Mouse (Mus musculus) heart, embryonic 13.5 days (tissue): ENCODE measurements around the gene 1300017J02Rik. TPM values are rescaled to one million over a fixed set of nuclear protein-coding genes. Genes with fewer than 3 reads are reported as not detected.
A peak's percentile ranks its signal among the peaks of the same experiment; 100 is the strongest.

Source experiments
- ATAC-seq: fragments of 200-750 bp; cut with Nextera tagmentation; 2 replicates; pipeline ENCODE4 v1.8.0; 2017; ENCODE audit warnings: moderate TSS enrichment; ENCODE audit not compliant: insufficient number of reproducible peaks, low FRiP score, low TSS enrichment; ENCODE audit errors: extremely low read depth
- H3K27ac ChIP-seq: fragments of 300-500 bp; sonication (generic); replicated peaks from 2 replicates; pipeline ENCODE4 v1.5.1; 2015; ENCODE audit warnings: moderate library complexity, mild to moderate bottlenecking, inconsistent platforms
- H3K27me3 ChIP-seq: fragments of 300-500 bp; sonication (generic); replicated peaks from 2 replicates; pipeline ENCODE4 v1.6.1; 2015; ENCODE audit warnings: mild to moderate bottlenecking, inconsistent platforms
- H3K36me3 ChIP-seq: fragments of 300-500 bp; sonication (generic); 2 replicates; pipeline ENCODE4 v1.6.1; 2015; ENCODE audit warnings: mild to moderate bottlenecking, inconsistent platforms
- H3K4me1 ChIP-seq: fragments of 300-500 bp; sonication (generic); 2 replicates; pipeline ENCODE4 v1.6.1; 2015; ENCODE audit warnings: inconsistent platforms
- H3K4me2 ChIP-seq: fragments of 300-500 bp; sonication (generic); 2 replicates; pipeline ENCODE4 v1.6.1; 2015; ENCODE audit warnings: inconsistent platforms, mild to moderate bottlenecking, moderate library complexity
- H3K4me3 ChIP-seq: fragments of 300-500 bp; sonication (generic); 2 replicates; pipeline ENCODE4 v1.5.1; 2015; ENCODE audit warnings: moderate library complexity, mild to moderate bottlenecking, inconsistent platforms
- H3K9ac ChIP-seq: fragments of 300-500 bp; sonication (generic); 2 replicates; pipeline ENCODE4 v1.6.1; 2015; ENCODE audit warnings: inconsistent platforms, mild to moderate bottlenecking, moderate library complexity
- H3K9me3 ChIP-seq: fragments of 300-500 bp; sonication (generic); 2 replicates; pipeline ENCODE4 v1.6.1; 2016; ENCODE audit warnings: inconsistent platforms
- WGBS: fragments of 180-500 bp; shearing (Covaris S2); methylation state at CpG from one replicate; pipeline ENCODE4 v1.1.7; 2015; ENCODE audit warnings: mixed read lengths; 5-methylcytosine and 5-hydroxymethylcytosine counted together
- polyA plus RNA-seq: library from polyadenylated mRNA; unstranded; fragments of >200 nt; fragmentation: Nextera tagmentation; extraction: Ambion mirVana; gene quantifications from 2 replicates; pipeline ENCODE4 v1.2.1, GENCODE M21; 2015

The 1300017J02Rik gene
- polyA plus RNA-seq, 1 experiment from 2014 or later, result 3.5 TPM

GRCm38 (mm10) chr9:103232232-103233005 is 72.5 kb downstream of the 1300017J02Rik start:
- H3K36me3 ChIP-seq, result no peaks in the 10 kb centered on the region
- no peak for ATAC-seq
- no peak overlapping the region for H3K4me2 ChIP-seq
- H3K27ac ChIP-seq, result no peak overlapping the region
- H3K27me3 ChIP-seq, result peaks cover 6% of the 10 kb centered on the region; the same call in 1 of the 2 replicates
- H3K4me1 ChIP-seq, result peaks cover 13% of the 10 kb centered on the region
- no peak overlapping the region for H3K9ac ChIP-seq
- WGBS, result 86% methylated on average over 7 of the region's 7 CpGs
- H3K4me3 ChIP-seq, result no peak overlapping the region
- no peaks in the 10 kb centered on the region for H3K9me3 ChIP-seq

GRCm38 (mm10) chr9:103230151-103230951 is 74.5 kb downstream of the 1300017J02Rik start, which contains the start of the genes Gm20425 and Trf:
Gene Gm20425 (minus strand): TSS chr9:103230307.
Gene Trf (minus strand): TSS chr9:103230444.
- peaks cover 6% of the 10 kb centered on the region; the same call in 1 of the 2 replicates for H3K27me3 ChIP-seq
- ATAC-seq, result peak; percentile 19; the same call in 1 of the 2 replicates
- H3K36me3 ChIP-seq, result no peaks in the 10 kb centered on the region
- H3K9me3 ChIP-seq, result no peaks in the 10 kb centered on the region
- peak within 1 kb of the TSS; percentile 63 for H3K27ac ChIP-seq
- peaks cover 13% of the 10 kb centered on the region for H3K4me1 ChIP-seq
- peak within 1 kb of the TSS; percentile 70 for H3K9ac ChIP-seq
- 38% methylated on average over 29 of the region's 29 CpGs for WGBS
- peak within 1 kb of the TSS; percentile 60 for H3K4me2 ChIP-seq
- H3K4me3 ChIP-seq, result peak within 1 kb of the TSS; percentile 35

DNA sequence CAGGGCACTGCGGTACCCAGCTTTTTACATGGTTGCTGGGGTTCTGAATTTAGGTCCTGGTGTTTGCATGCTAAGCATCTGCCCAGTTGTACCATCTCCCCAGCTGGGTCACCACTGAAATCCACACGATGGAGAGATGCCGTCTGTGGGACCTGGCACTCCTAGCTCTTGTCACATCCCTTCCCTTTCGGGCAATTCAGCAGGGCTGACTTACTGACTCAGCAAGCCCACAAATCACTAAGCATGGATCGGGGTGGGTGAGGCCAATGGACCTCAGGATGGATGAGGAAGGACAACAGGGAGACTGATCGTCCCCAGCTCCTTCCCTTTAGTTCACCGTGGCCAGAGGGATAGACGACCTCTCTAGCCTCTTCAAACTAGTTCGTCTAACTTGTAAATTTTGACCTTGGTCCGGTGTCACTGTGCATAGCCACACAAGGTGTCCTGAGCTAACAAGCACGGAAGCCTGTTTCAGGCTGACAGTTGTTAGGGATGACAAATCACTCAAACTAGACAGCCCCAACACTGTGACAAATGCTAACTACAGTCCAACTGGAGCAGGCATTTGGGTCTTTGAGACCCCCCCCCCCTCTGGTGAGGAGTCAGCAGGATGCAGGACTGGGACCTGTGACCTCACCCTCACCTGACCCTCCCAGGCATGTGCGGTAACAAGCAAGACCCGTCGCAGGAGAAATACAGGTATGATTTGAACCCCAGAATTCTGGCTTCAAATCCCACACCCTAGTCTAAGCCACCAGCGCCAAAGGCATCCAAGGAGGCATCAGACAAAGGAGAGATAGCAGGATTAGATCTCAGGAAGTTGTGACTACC is 75.6 kb downstream of the 1300017J02Rik start:
- Histone ChIP-seq H3K4me1 (peaks cover 13% of the 10 kb centered on the region), H3K27ac (no peak overlapping the region), H3K27me3 (peaks cover 6% of the 10 kb centered on the region; the same call in 1 of the 2 replicates), H3K4me2 (peak overlapping the region; percentile 60), H3K9me3 (no peaks in the 10 kb centered on the region), H3K36me3 (no peaks in the 10 kb centered on the region), H3K9ac (no peak overlapping the region), H3K4me3 (peak overlapping the region; percentile 35; the same call in 1 of the 2 replicates)
- 77% methylated on average over 15 of the region's 15 CpGs for WGBS
- ATAC-seq, result no peak

- no peak overlapping the region for H3K4me2 ChIP-seq
- WGBS, result 78% methylated on average over 13 of the region's 13 CpGs
Measured at GRCm38 (mm10) chr9:103228370-103229003, 76.4 kb downstream of the 1300017J02Rik start.

DNA sequence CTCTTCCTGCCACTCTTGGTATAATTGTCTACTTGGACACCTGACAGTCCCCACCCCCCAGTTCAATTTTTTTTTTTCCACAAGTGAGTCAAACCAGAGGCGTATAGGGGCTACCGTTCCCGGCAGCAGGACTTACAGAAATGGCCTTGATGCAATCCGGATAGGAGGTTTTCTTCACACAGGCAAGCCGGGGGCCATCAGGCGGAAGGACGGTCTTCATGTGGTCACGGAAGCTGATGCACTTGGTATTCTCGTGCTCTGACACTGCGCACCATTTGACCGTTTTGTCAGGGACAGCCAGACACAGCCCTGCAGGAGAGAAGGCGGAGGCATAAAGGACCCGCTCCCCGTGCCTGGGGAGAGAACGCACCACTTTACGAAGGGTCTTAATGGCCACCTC is 77.1 kb downstream of the 1300017J02Rik start:
- H3K9ac ChIP-seq, result no peak overlapping the region
- H3K27ac ChIP-seq, result no peak overlapping the region
- no peaks in the 10 kb centered on the region for H3K36me3 ChIP-seq
- H3K9me3 ChIP-seq, result no peaks in the 10 kb centered on the region
- WGBS, result 88% methylated on average over 16 of the region's 16 CpGs
- no peak overlapping the region for H3K4me2 ChIP-seq
- peaks cover 6% of the 10 kb centered on the region; the same call in 1 of the 2 replicates for H3K27me3 ChIP-seq
- H3K4me1 ChIP-seq, result peaks cover 13% of the 10 kb centered on the region
- no peak overlapping the region for H3K4me3 ChIP-seq
- ATAC-seq, result no peak

More at GRCm38 (mm10) chr9:103228370-103229003, 76.4 kb downstream of the 1300017J02Rik start:
- H3K9me3 ChIP-seq, result no peaks in the 10 kb centered on the region
- no peak for ATAC-seq
- no peaks in the 10 kb centered on the region for H3K36me3 ChIP-seq
- H3K4me3 ChIP-seq, result no peak overlapping the region
- H3K4me1 ChIP-seq, result peaks cover 13% of the 10 kb centered on the region
- no peak overlapping the region for H3K27ac ChIP-seq
- no peak overlapping the region for H3K9ac ChIP-seq
- peaks cover 6% of the 10 kb centered on the region; the same call in 1 of the 2 replicates for H3K27me3 ChIP-seq

GRCm38 (mm10) chr9:103226806-103227205 is 78.1 kb downstream of the 1300017J02Rik start:
- 84% methylated on average over 15 of the region's 15 CpGs for WGBS
- no peak overlapping the region for H3K9ac ChIP-seq
- no peaks in the 10 kb centered on the region for H3K36me3 ChIP-seq
- H3K27me3 ChIP-seq, result peaks cover 6% of the 10 kb centered on the region; the same call in 1 of the 2 replicates
- no peak overlapping the region for H3K27ac ChIP-seq
- H3K4me3 ChIP-seq, result no peak overlapping the region
- H3K4me1 ChIP-seq, result peaks cover 13% of the 10 kb centered on the region
- H3K4me2 ChIP-seq, result no peak overlapping the region
- no peak for ATAC-seq
- no peaks in the 10 kb centered on the region for H3K9me3 ChIP-seq

DNA sequence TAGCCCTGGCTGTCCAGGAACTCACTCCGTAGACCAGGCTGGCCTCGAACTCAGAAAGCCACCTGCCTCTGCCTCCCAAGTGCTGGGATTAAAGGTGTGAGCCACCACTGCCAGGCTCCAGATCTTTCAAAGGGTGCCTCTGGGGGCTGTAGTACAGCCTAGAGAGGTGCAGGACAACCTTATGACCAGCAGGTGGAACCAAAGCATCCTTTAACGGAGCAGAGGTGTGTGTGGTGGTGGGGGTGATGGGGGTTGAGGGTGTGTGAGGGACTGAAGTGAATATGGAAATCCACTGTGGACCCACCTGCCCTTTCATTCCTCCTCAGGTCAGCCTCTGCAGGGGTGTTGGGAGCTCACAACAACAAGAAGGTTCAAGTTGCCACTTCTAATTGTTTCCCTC is 79.4 kb downstream of the 1300017J02Rik start:
- Histone ChIP-seq H3K36me3 (no peaks in the 10 kb centered on the region), H3K4me1 (peaks cover 6% of the 10 kb centered on the region), H3K4me3 (no peak overlapping the region), H3K9me3 (no peaks in the 10 kb centered on the region), H3K4me2 (no peak overlapping the region), H3K27ac (no peak overlapping the region), H3K27me3 (peaks cover 6% of the 10 kb centered on the region; the same call in 1 of the 2 replicates), H3K9ac (no peak overlapping the region)
- WGBS, result 57% methylated on average over 3 of the region's 3 CpGs
- ATAC-seq, result no peak

DNA sequence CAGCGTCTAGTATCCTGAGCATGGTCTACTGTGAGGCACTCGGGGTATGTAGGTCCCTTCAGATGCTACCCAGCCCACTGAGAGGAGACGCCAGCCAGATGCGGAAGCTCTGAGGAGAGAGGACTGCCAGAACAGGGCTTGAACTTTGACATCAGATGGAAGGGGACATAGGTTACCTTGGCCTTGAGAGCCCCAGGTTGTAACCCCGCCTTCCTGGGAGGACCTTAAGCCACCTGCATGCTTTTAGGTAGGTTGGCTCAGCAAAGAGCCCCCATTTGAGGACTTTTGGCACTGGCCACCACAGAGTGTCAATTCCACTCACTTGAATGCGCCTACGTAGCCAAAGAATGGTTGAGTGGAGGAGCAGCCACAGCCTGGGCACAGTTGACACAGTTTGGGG is 80.2 kb downstream of the 1300017J02Rik start:
- Histone ChIP-seq H3K4me2 (no peak overlapping the region), H3K27ac (no peak overlapping the region), H3K9me3 (no peaks in the 10 kb centered on the region), H3K27me3 (peaks cover 6% of the 10 kb centered on the region; the same call in 1 of the 2 replicates), H3K36me3 (no peaks in the 10 kb centered on the region), H3K4me1 (no peaks in the 10 kb centered on the region), H3K4me3 (no peak overlapping the region), H3K9ac (no peak overlapping the region)
- ATAC-seq, result no peak
- 79% methylated on average over 7 of the region's 7 CpGs for WGBS

DNA sequence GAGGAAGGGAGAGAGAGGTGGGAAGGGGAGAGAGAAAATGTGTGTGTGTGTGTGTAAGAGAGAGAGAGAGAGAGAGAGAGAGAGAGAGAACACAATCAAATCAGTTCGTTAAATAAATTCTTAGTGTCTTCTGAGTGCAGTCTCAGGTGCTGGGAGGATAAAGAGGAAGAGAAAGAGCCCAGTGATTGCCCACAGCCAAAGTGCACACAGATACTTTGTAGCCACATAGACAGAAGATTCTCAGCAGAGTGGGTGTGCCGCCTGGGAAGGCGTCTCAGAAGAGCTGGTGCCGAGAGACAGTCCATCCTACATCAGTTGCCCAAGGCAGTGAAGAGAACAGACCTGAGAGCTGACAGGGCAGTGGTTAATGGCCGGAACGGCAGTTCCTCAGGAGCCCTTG is 90.6 kb downstream of the 1300017J02Rik start:
- 71% methylated on average over 6 of the region's 6 CpGs for WGBS
- Histone ChIP-seq H3K36me3 (peaks cover 4% of the 10 kb centered on the region; the same call in 1 of the 2 replicates), H3K27me3 (peaks cover 5% of the 10 kb centered on the region; the same call in 1 of the 2 replicates), H3K4me1 (peaks cover 7% of the 10 kb centered on the region), H3K9ac (no peak overlapping the region), H3K4me2 (no peak overlapping the region), H3K9me3 (0 out of 2 replicates have a peak, but pooled peaks cover 4% of the 10 kb centered on the region), H3K4me3 (no peak overlapping the region), H3K27ac (no peak overlapping the region)
- ATAC-seq, result no peak

- WGBS, result 39% methylated on average over 2 of the region's 2 CpGs
- Histone ChIP-seq H3K4me1 (peaks cover 7% of the 10 kb centered on the region), H3K4me3 (no peak overlapping the region), H3K27me3 (peaks cover 5% of the 10 kb centered on the region; the same call in 1 of the 2 replicates), H3K9me3 (0 out of 2 replicates have a peak, but pooled peaks cover 4% of the 10 kb centered on the region), H3K27ac (no peak overlapping the region), H3K36me3 (peaks cover 4% of the 10 kb centered on the region; the same call in 1 of the 2 replicates), H3K9ac (no peak overlapping the region), H3K4me2 (no peak overlapping the region)
- ATAC-seq, result no peak
Measured at GRCm38 (mm10) chr9:103213631-103214030, 91.3 kb downstream of the 1300017J02Rik start.
